Mouse (Mus musculus): ENCODE results near the gene 4930442H23Rik. TPM values are rescaled to one million over a fixed set of nuclear protein-coding genes. Genes with fewer than 3 reads are reported as not detected.

4930442H23Rik gene
- polyA plus RNA-seq, 1 experiment = not detected

GRCm38 (mm10) chr10:81134966-81135681, 48.5 kb downstream of the 4930442H23Rik start, which contains the start of gene Zbtb7a:
Gene Zbtb7a (plus strand): TSS chr10:81135220.
- TF ChIP-seq CTCF (IDR thresholded peaks at IDR 0.05; ENCODE audit: borderline replicate concordance, insufficient read depth, low read length) = no peak
- TF ChIP-seq POLR2A (IDR thresholded peaks at IDR 0.05; ENCODE audit: low read depth, low read length) = no peak
- no peak within 1 kb of the TSS for H3K27ac ChIP-seq (ENCODE audit: insufficient read depth, low read length)
- H3K4me1 ChIP-seq (ENCODE audit: control insufficient read depth, insufficient read depth, low read length) = peaks cover 2% of the 10 kb centered on the region; the same call in 1 of the 2 replicates
- H3K4me3 ChIP-seq (ENCODE audit: insufficient read depth, low read length) = peak within 1 kb of the TSS; percentile 96

GRCm38 (mm10) chr10:81134181-81134587, 49.5 kb downstream of the 4930442H23Rik start:
- Histone ChIP-seq H3K4me1 (ENCODE audit: control insufficient read depth, insufficient read depth, low read length) (peaks cover 2% of the 10 kb centered on the region; the same call in 1 of the 2 replicates), H3K27ac (ENCODE audit: insufficient read depth, low read length) (no peak overlapping the region), H3K4me3 (ENCODE audit: insufficient read depth, low read length) (no peak overlapping the region)
- TF ChIP-seq CTCF (IDR thresholded peaks at IDR 0.05; ENCODE audit: borderline replicate concordance, insufficient read depth, low read length) (no peak), POLR2A (IDR thresholded peaks at IDR 0.05; ENCODE audit: low read depth, low read length) (no peak)

Other genes with a start within 250 kb of the 4930442H23Rik start
- 5.3 and 5.4 TPM in 2 replicates for gene Gng7, start 168.9 kb downstream of the 4930442H23Rik start, polyA plus RNA-seq (2011; ENCODE audit: insufficient read length, low read depth, missing spikeins)
- gene Diras1, start 158.2 kb downstream of the 4930442H23Rik start, polyA plus RNA-seq (2011; ENCODE audit: insufficient read length, low read depth, missing spikeins) = not detected in 2 replicates
- gene Slc39a3, start 146.4 kb downstream of the 4930442H23Rik start, polyA plus RNA-seq (2011; ENCODE audit: insufficient read length, low read depth, missing spikeins) = 11.9 and 13.1 TPM in 2 replicates
- gene Sgta, start 123.7 kb downstream of the 4930442H23Rik start, polyA plus RNA-seq (2011; ENCODE audit: insufficient read length, low read depth, missing spikeins) = 85.2 and 90.7 TPM in 2 replicates
- 30.4 and 33.8 TPM in 2 replicates for gene Thop1, start 113.8 kb downstream of the 4930442H23Rik start, polyA plus RNA-seq (2011; ENCODE audit: insufficient read length, low read depth, missing spikeins)
- 0.23 TPM in 1 of 2 replicates, not detected in the other for gene Creb3l3, start 85.0 kb downstream of the 4930442H23Rik start, polyA plus RNA-seq (2011; ENCODE audit: insufficient read length, low read depth, missing spikeins)
- 61.3 and 69.6 TPM in 2 replicates for gene Map2k2, start 77.9 kb downstream of the 4930442H23Rik start, polyA plus RNA-seq (2011; ENCODE audit: insufficient read length, low read depth, missing spikeins)
- gene Zbtb7a, start 48.6 kb downstream of the 4930442H23Rik start, polyA plus RNA-seq (2011; ENCODE audit: insufficient read length, low read depth, missing spikeins) = 16.9 and 23.5 TPM in 2 replicates
- 25.6 and 27.9 TPM in 2 replicates for gene Pias4, start 15.9 kb downstream of the 4930442H23Rik start, polyA plus RNA-seq (2011; ENCODE audit: insufficient read length, low read depth, missing spikeins)
- gene Eef2, start 7.2 kb downstream of the 4930442H23Rik start, polyA plus RNA-seq (2011; ENCODE audit: insufficient read length, low read depth, missing spikeins) = 1,643 and 1,827 TPM in 2 replicates
- gene Dapk3, start 844 bp downstream of the 4930442H23Rik start, polyA plus RNA-seq (2011; ENCODE audit: insufficient read length, low read depth, missing spikeins) = 48.4 and 51.2 TPM in 2 replicates
- not detected in 2 replicates for gene Nmrk2, start 18.2 kb upstream of the 4930442H23Rik start, polyA plus RNA-seq (2011; ENCODE audit: insufficient read length, low read depth, missing spikeins)
- 0.47 and 0.67 TPM in 2 replicates for gene Atcay, start 47.0 kb upstream of the 4930442H23Rik start, polyA plus RNA-seq (2011; ENCODE audit: insufficient read length, low read depth, missing spikeins)
- gene Zfr2, start 49.3 kb upstream of the 4930442H23Rik start, polyA plus RNA-seq (2011; ENCODE audit: insufficient read length, low read depth, missing spikeins) = 3.1 and 4.1 TPM in 2 replicates
- 0.90 and 1.2 TPM in 2 replicates for gene Matk, start 69.1 kb upstream of the 4930442H23Rik start, polyA plus RNA-seq (2011; ENCODE audit: insufficient read length, low read depth, missing spikeins)
- gene Mrpl54, start 83.1 kb upstream of the 4930442H23Rik start, polyA plus RNA-seq (2011; ENCODE audit: insufficient read length, low read depth, missing spikeins) = 52.9 and 53.7 TPM in 2 replicates
- 43.2 and 44.8 TPM in 2 replicates for gene Apba3, start 83.1 kb upstream of the 4930442H23Rik start, polyA plus RNA-seq (2011; ENCODE audit: insufficient read length, low read depth, missing spikeins)
- not detected in 2 replicates for gene Tjp3, start 107.7 kb upstream of the 4930442H23Rik start, polyA plus RNA-seq (2011; ENCODE audit: insufficient read length, low read depth, missing spikeins)
- gene Pip5k1c, start 109.1 kb upstream of the 4930442H23Rik start, polyA plus RNA-seq (2011; ENCODE audit: insufficient read length, low read depth, missing spikeins) = 40.1 and 43.0 TPM in 2 replicates
- 20.0 and 20.1 TPM in 2 replicates for gene Cactin, start 137.3 kb upstream of the 4930442H23Rik start, polyA plus RNA-seq (2011; ENCODE audit: insufficient read length, low read depth, missing spikeins)
- 5.7 and 7.4 TPM in 2 replicates for gene Tbxa2r, start 144.9 kb upstream of the 4930442H23Rik start, polyA plus RNA-seq (2011; ENCODE audit: insufficient read length, low read depth, missing spikeins)
- 0.37 and 0.39 TPM in 2 replicates for gene Gipc3, start 159.4 kb upstream of the 4930442H23Rik start, polyA plus RNA-seq (2011; ENCODE audit: insufficient read length, low read depth, missing spikeins)
- gene Hmg20b, start 166.6 kb upstream of the 4930442H23Rik start, polyA plus RNA-seq (2011; ENCODE audit: insufficient read length, low read depth, missing spikeins) = 75.2 and 81.8 TPM in 2 replicates
- 5.7 and 6.2 TPM in 2 replicates for gene Mfsd12, start 173.6 kb upstream of the 4930442H23Rik start, polyA plus RNA-seq (2011; ENCODE audit: insufficient read length, low read depth, missing spikeins)
- gene 4930404N11Rik, start 182.0 kb upstream of the 4930442H23Rik start, polyA plus RNA-seq (2011; ENCODE audit: insufficient read length, low read depth, missing spikeins) = 0.61 TPM in 1 of 2 replicates, not detected in the other
- gene Fzr1, start 194.7 kb upstream of the 4930442H23Rik start, polyA plus RNA-seq (2011; ENCODE audit: insufficient read length, low read depth, missing spikeins) = 26.4 and 26.7 TPM in 2 replicates
- gene Dohh, start 200.6 kb upstream of the 4930442H23Rik start, polyA plus RNA-seq (2011; ENCODE audit: insufficient read length, low read depth, missing spikeins) = 37.7 and 50.1 TPM in 2 replicates
- gene Gm48551, start 200.6 kb upstream of the 4930442H23Rik start, polyA plus RNA-seq (2011; ENCODE audit: insufficient read length, low read depth, missing spikeins) = 1.4 TPM in 1 of 2 replicates, not detected in the other
- 1.1 TPM in 1 of 2 replicates, not detected in the other for gene Gm48552, start 205.2 kb upstream of the 4930442H23Rik start, polyA plus RNA-seq (2011; ENCODE audit: insufficient read length, low read depth, missing spikeins)
- gene Smim24, start 209.2 kb upstream of the 4930442H23Rik start, polyA plus RNA-seq (2011; ENCODE audit: insufficient read length, low read depth, missing spikeins) = 0.58 and 2.2 TPM in 2 replicates